Mouse (Mus musculus): ENCODE results near the gene Bms1. TPM values are rescaled to one million over a fixed set of nuclear protein-coding genes. Genes with fewer than 3 reads are reported as not detected.

Gene Bms1
- polyA plus RNA-seq, 1 experiment from 2014 or later: 48.7 TPM

DNA sequence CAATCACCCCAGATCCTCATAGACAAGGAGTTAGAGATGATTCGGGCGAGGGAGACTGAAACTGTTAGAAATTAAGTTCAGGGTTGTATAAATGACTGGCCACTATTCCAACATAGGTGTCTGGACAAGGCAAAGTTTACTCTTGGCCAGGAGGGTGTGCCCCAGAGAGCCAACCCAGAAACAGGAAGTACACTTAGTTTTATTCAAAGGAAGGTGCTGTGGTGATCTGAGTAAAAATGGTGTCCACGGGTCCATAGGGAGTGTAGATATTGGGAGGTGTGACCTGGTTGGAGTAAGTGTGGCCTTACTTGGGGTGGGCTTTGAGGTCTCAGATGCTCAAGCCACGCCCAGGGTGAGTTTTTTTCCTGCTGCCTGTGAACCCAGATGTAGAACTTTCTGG is 38.0 kb downstream of the Bms1 start:
- peaks cover 7% of the 10 kb centered on the region for H3K4me1 ChIP-seq
- H3K27ac ChIP-seq (replicated peaks): no peak overlapping the region
- 88% methylated on average over 4 of the region's 4 CpGs for WGBS
- no peak for DNase-seq (ENCODE audit: low spot score)
- H3K27me3 ChIP-seq (ENCODE audit: low read depth, poor library complexity, severe bottlenecking): peaks cover 8% of the 10 kb centered on the region; the same call in 1 of the 2 replicates
- no peaks in the 10 kb centered on the region for H3K9me3 ChIP-seq (replicated peaks)
- H3K36me3 ChIP-seq: peaks cover 46% of the 10 kb centered on the region
- H3K4me3 ChIP-seq: no peak overlapping the region

DNA sequence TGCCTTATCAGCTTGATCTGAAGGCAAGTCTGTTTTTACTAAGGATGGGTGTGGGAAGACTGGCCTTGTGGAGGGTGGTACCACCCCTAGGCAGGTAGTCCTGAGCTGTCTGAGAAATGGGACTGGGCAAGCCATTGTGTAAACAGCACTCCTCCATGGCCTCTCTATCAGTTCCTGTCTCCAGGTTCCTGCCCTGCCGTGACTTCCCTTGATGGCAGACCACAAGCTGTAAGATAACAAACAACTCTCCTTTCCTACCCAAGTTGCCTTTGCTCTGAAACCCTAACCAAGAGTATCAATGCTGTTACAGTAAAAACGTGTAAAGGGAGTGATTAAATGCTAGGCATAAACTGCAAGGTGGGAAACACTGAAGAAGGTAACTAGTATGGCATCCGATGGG is 38.6 kb downstream of the Bms1 start:
- Histone ChIP-seq H3K4me1 (peaks cover 11% of the 10 kb centered on the region), H3K36me3 (peaks cover 40% of the 10 kb centered on the region), H3K4me3 (no peak overlapping the region), H3K27me3 (ENCODE audit: low read depth, poor library complexity, severe bottlenecking) (peaks cover 10% of the 10 kb centered on the region; the same call in 1 of the 2 replicates), H3K27ac (replicated peaks) (no peak overlapping the region), H3K9me3 (replicated peaks) (no peaks in the 10 kb centered on the region)
- DNase-seq (ENCODE audit: low spot score): no peak
- WGBS: 67% methylated on average over 3 of the region's 3 CpGs

DNA sequence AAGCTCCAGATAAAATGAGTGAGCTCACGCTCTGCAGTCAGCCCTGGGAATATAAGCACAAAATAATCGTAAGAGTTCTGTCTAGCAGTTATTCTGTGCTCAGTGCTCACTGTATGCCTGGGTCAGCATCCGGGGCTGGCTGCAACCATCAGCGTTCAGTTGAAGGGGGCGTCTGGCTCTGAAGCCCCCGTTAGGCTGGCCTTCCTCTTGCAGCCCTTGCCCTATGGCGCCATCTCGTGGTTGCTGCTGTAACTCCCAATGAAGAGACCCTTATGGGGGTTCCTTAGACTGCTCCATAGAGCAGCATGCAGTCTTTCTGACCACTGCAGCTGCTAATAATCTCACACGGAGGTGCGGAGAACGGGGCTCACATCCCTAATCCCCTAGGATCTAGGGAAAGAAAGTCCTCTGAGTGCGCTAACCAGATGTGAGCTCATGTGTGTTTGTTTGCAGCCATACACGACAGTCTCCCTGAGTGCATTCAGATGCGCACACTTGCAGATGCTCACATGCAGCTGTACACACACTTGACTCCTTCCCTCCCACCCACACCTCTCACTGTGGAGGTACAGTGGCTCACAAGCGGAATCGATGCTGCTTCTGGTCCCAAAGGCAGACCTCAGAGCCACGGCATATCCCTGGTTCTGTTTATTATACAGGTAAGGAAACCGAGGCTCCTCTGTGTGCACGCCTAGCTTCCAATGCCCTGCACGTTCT is 39.7 kb downstream of the Bms1 start:
- peak; percentile 86 for DNase-seq (ENCODE audit: low spot score)
- H3K9me3 ChIP-seq (replicated peaks): no peaks in the 10 kb centered on the region
- WGBS: 35% methylated on average over 20 of the region's 20 CpGs
- H3K36me3 ChIP-seq: peaks cover 29% of the 10 kb centered on the region
- peaks cover 14% of the 10 kb centered on the region for H3K4me1 ChIP-seq
- H3K27me3 ChIP-seq (ENCODE audit: low read depth, poor library complexity, severe bottlenecking): peaks cover 10% of the 10 kb centered on the region; the same call in 1 of the 2 replicates
- H3K27ac ChIP-seq (replicated peaks): no peak overlapping the region; the same call in 1 of the 2 replicates
- no peak overlapping the region for H3K4me3 ChIP-seq

DNA sequence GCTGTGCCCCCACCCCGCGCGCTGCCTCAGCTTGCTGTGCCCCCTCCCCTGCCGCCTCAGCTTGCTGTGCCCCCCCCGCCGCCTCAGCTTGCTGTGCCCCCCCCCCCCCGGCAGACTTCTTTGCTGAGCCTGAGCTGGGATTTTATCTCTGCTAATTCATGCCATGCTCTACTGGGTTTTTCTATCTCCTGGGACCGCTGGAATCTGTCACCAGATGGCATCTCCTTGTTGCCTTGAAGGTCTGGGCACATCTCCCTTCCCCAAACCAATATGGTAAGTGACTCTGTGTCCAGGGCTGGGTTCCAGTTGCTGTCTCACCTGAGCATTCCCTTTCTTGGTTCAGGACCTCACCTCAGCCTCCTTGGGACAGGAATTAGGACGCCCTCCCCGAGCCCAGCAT is 41.7 kb downstream of the Bms1 start:
- Histone ChIP-seq H3K4me3 (no peak overlapping the region), H3K4me1 (peaks cover 14% of the 10 kb centered on the region), H3K27ac (replicated peaks) (no peak overlapping the region), H3K27me3 (ENCODE audit: low read depth, poor library complexity, severe bottlenecking) (peaks cover 10% of the 10 kb centered on the region; the same call in 1 of the 2 replicates), H3K36me3 (peaks cover 10% of the 10 kb centered on the region), H3K9me3 (replicated peaks) (no peaks in the 10 kb centered on the region)
- 51% methylated on average over 10 of the region's 10 CpGs for WGBS
- no peak for DNase-seq (ENCODE audit: low spot score)

DNA sequence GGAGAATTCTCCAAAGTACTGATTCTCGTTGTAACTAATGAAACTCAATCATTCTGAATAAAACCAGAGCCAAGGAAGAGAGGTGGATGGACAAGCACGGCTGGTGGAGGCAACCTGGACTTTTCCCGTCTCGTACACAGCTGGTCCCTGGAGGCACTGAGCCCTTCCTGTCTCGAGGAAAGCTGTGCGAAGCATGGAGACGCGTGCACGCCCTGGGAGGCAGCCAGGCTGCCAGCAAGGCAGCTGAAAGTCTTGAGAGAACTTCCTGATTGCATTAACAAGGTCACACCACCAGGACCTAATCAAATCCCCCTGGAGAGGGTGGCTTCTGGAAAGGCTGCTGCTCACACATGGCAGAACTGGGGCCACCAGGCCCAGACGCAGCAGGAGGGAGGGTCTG is 43.3 kb downstream of the Bms1 start:
- H3K36me3 ChIP-seq: no peaks in the 10 kb centered on the region
- no peak for DNase-seq (ENCODE audit: low spot score)
- H3K9me3 ChIP-seq (replicated peaks): no peaks in the 10 kb centered on the region
- no peak overlapping the region for H3K27ac ChIP-seq (replicated peaks)
- no peak overlapping the region for H3K4me3 ChIP-seq
- peaks cover 10% of the 10 kb centered on the region; the same call in 1 of the 2 replicates for H3K27me3 ChIP-seq (ENCODE audit: low read depth, poor library complexity, severe bottlenecking)
- WGBS: 66% methylated on average over 10 of the region's 10 CpGs
- H3K4me1 ChIP-seq: peaks cover 14% of the 10 kb centered on the region

DNA sequence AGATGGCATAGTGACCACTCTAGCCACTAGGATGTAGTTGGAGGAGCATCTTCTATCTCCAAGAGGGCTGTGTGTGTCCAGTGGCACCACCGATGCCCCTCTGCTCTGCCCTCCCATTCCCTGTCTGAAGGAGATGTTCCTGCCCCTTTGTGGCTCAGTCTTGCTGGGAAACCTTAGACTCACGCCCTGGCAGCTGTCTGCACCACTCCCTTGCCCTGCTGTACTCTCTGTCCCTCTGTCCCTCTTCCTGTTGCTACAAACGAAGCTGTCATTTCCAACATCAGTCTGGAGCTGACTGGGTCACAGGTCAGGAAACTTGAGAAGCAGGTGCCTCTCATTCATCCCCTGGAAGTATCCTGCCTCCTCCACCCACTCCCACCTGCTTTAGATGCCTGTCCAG is 43.8 kb downstream of the Bms1 start:
- Histone ChIP-seq H3K4me1 (peaks cover 14% of the 10 kb centered on the region), H3K27me3 (ENCODE audit: low read depth, poor library complexity, severe bottlenecking) (peaks cover 10% of the 10 kb centered on the region; the same call in 1 of the 2 replicates), H3K36me3 (no peaks in the 10 kb centered on the region), H3K9me3 (replicated peaks) (no peaks in the 10 kb centered on the region), H3K4me3 (no peak overlapping the region), H3K27ac (replicated peaks) (no peak overlapping the region)
- WGBS: 60% methylated on average over 3 of the region's 3 CpGs
- no peak for DNase-seq (ENCODE audit: low spot score)

DNA sequence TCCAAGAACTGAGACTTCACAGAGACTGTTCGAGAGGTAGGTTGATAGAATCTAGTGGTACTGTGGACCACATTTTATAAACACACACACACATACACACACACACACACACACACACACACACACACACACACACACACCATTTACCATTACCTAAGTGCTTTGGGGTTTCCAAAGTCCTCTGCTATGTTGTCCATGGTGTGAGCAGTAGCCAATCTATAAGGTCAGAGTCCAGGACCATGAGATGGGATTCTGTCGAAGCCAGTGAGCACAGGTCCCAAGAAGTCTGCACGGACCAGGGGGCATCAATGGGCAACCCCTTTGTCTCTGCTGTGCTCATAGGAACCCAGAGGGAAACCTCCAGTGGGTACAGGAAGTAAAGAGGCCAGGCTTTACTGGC is 44.2 kb downstream of the Bms1 start:
- Histone ChIP-seq H3K27ac (replicated peaks) (no peak overlapping the region), H3K4me3 (no peak overlapping the region), H3K27me3 (ENCODE audit: low read depth, poor library complexity, severe bottlenecking) (peaks cover 10% of the 10 kb centered on the region; the same call in 1 of the 2 replicates), H3K9me3 (replicated peaks) (no peaks in the 10 kb centered on the region), H3K4me1 (peaks cover 14% of the 10 kb centered on the region), H3K36me3 (no peaks in the 10 kb centered on the region)
- 88% methylated on average over 3 of the region's 3 CpGs for WGBS
- no peak for DNase-seq (ENCODE audit: low spot score)

DNA sequence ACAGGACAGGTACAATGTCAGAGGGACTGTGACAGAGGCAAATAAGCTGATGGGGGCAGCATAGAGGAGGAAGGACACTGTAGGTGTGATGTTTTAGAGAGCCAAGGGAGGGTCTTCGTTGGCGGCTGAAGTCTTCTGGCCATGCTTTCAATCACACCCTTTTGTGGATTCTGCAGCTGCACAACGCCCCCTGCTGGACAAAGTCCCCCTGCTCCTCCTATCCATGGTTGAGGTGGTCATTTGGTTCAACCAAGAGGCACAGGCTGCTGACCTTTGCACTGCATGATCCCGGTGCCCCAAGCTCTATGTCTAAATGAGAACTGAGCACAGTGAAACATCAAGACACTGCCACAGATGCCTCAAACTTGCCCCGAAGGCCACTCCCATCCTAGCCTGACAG is 46.0 kb downstream of the Bms1 start:
- peak; percentile 63 for DNase-seq (ENCODE audit: low spot score)

DNA sequence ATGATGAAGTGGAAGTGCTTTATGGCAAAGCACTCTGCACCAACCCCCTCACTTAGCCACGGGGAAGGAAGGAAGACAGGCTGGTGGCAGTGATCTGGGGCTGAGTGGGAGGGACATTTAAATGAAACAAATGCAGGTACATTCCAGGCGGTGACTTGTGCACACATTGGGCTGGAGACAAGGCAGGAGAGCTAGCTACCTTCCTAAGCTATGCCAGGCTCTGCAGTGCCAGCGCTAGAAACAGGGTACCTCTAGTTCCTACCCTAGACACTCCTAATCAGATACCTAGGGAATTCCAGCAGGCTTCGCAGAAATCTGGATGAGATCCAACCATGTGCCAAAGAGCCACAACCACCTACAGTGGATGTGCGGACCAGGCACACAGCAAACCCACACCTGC is 46.5 kb downstream of the Bms1 start:
- Histone ChIP-seq H3K27ac (replicated peaks) (no peak overlapping the region), H3K36me3 (no peaks in the 10 kb centered on the region), H3K4me1 (peaks cover 7% of the 10 kb centered on the region; the same call in 1 of the 2 replicates), H3K27me3 (ENCODE audit: low read depth, poor library complexity, severe bottlenecking) (peaks cover 9% of the 10 kb centered on the region; the same call in 1 of the 2 replicates), H3K9me3 (replicated peaks) (no peaks in the 10 kb centered on the region), H3K4me3 (no peak overlapping the region)
- 76% methylated on average over 5 of the region's 5 CpGs for WGBS
- no peak for DNase-seq (ENCODE audit: low spot score)

More for the DNA sequence above, 46.0 kb downstream of the Bms1 start:
- Histone ChIP-seq H3K27me3 (ENCODE audit: low read depth, poor library complexity, severe bottlenecking) (peaks cover 10% of the 10 kb centered on the region; the same call in 1 of the 2 replicates), H3K9me3 (replicated peaks) (no peaks in the 10 kb centered on the region), H3K27ac (replicated peaks) (no peak overlapping the region), H3K36me3 (no peaks in the 10 kb centered on the region), H3K4me3 (no peak overlapping the region), H3K4me1 (peaks cover 7% of the 10 kb centered on the region; the same call in 1 of the 2 replicates)
- 42% methylated on average over 5 of the region's 5 CpGs for WGBS

DNA sequence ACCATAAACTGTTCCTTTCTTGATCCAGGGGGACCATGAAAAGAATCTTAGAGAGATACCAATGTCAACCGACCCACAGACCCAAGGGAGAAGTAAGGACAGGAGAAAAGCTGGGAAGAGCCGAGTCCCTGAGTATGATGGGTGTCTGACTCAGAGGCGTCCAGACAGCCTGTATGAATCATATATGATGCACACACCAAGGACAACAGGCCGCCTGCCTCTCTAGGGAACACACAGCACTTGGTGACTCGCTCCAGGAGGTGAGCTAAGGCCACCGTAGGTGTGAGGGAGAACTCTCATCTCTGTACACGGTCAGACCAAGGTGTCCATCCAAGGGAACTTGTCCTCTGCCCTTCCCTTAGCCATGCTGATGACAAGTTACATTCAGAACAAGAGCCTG is 51.8 kb downstream of the Bms1 start:
- Histone ChIP-seq H3K27ac (replicated peaks) (no peak overlapping the region), H3K9me3 (replicated peaks) (no peaks in the 10 kb centered on the region; the same call in 1 of the 2 replicates), H3K36me3 (no peaks in the 10 kb centered on the region), H3K4me3 (no peak overlapping the region), H3K27me3 (ENCODE audit: low read depth, poor library complexity, severe bottlenecking) (no peaks in the 10 kb centered on the region), H3K4me1 (no peaks in the 10 kb centered on the region)
- WGBS: 85% methylated on average over 7 of the region's 7 CpGs
- DNase-seq (ENCODE audit: low spot score): no peak

DNA sequence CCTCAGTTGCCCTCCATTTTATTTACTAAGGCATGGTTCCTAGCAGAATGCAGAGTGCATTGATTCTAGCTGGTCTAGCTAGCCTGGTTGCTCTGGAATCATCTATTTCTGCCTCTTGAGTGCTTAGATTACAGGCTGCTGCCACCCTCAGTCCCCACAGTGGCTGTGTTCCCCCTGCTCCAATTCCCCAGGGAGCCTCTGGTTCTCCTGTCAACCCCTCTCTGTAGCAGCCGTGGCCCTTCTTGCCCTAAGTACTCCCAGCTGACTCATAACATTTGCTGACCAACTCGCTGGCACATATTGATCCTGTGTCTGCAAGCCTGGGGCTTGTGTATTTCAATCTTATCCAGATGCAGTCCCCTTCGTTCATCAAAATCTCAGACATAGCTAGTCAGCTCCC is 53.1 kb downstream of the Bms1 start:
- no peak for DNase-seq (ENCODE audit: low spot score)
- WGBS: 71% methylated on average over 3 of the region's 3 CpGs

DNA sequence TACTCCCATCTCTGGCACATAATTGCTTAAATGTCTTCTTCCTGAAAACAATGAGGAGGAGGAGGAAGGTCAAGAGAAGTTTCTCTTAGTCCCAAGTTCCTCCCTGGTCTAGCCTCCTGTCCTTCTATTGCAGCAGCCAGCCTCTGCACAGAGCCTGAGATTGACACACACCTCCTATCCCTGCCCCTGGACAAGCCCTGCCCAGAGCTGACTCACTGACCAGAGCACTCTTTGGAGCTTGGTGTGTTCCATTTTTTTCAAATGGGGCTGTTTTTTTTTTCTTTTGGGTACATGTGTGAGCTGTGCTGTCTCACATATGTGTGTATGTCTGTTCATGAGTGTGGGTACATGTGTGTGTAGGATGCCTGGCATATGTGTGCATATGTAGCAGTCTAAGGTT is 53.5 kb downstream of the Bms1 start:
- Histone ChIP-seq H3K27me3 (ENCODE audit: low read depth, poor library complexity, severe bottlenecking) (no peaks in the 10 kb centered on the region), H3K4me3 (no peak overlapping the region), H3K27ac (replicated peaks) (no peak overlapping the region), H3K4me1 (no peaks in the 10 kb centered on the region), H3K9me3 (replicated peaks) (peaks cover 10% of the 10 kb centered on the region; the same call in 1 of the 2 replicates), H3K36me3 (no peaks in the 10 kb centered on the region)
- DNase-seq (ENCODE audit: low spot score): no peak

More for the DNA sequence above, 53.1 kb downstream of the Bms1 start:
- Histone ChIP-seq H3K4me3 (no peak overlapping the region), H3K4me1 (no peaks in the 10 kb centered on the region), H3K27ac (replicated peaks) (no peak overlapping the region), H3K27me3 (ENCODE audit: low read depth, poor library complexity, severe bottlenecking) (no peaks in the 10 kb centered on the region), H3K9me3 (replicated peaks) (peaks cover 7% of the 10 kb centered on the region; the same call in 1 of the 2 replicates), H3K36me3 (no peaks in the 10 kb centered on the region)

DNA sequence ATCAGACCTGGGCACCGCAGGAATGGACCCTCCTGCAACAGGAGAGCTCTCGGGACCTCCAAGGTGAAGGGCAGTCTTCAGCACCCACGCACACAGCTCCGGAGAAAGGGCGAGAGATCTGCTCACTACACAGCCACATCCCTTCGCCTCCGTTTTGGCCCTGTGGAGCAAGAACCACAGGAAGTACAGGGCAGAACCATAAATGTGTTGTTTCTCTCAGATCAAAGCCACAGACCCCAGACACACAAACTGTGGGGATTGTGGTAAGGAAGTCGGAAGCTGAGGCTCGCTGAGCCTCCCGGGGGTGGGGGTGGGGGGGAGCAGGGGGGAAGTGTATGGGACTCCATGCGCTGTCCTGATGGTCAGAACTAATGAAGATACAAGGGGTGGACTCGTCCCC is 68.9 kb downstream of the Bms1 start:
- no peak overlapping the region for H3K27ac ChIP-seq (replicated peaks)
- no peaks in the 10 kb centered on the region for H3K36me3 ChIP-seq
- DNase-seq (ENCODE audit: low spot score): no peak
- no peaks in the 10 kb centered on the region for H3K27me3 ChIP-seq (ENCODE audit: low read depth, poor library complexity, severe bottlenecking)
- no peak overlapping the region for H3K4me3 ChIP-seq
- H3K4me1 ChIP-seq: no peaks in the 10 kb centered on the region
- 82% methylated on average over 12 of the region's 12 CpGs for WGBS
- no peaks in the 10 kb centered on the region for H3K9me3 ChIP-seq (replicated peaks)
